8 mouse cellular contexts compared by ENCODE assay signal in the genomic region with DNA sequence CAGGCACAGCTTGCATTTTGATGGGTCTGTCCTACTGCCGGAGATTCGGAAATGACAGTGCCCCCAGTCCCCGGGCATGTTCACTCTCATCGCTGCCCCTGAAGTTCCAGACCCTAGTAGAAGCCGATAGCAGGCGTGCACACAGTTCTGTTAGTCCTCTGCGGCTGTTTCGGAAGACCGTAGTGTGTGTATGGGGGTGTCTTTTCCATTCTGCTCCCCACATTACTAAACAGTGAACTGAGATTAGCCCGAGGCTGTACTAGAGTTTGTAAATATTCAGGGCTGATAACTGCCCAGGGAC. TPM values are rescaled to one million over a fixed set of nuclear protein-coding genes. Genes with fewer than 3 reads are reported as not detected.
DNase-seq lines count a peak whose midpoint lies in the region; ATAC-seq and TF ChIP-seq lines count a peak whose summit lies in the region.

No protein-coding gene starts in this region.

- DNase-seq in lung, postnatal 14 days, result no peak
- DNase-seq in limb, embryonic 10.5 days (ENCODE audit: low spot score), result no peak
- DNase-seq in testis, postnatal 14 days (ENCODE audit: low spot score), result no peak
- DNase-seq in adrenal gland, postnatal 10 days, result no peak
- DNase-seq in embryo, embryonic 10 days (ENCODE audit: low spot score), result no peak

- peak overlapping the region; percentile 92 for H3K9ac ChIP-seq in lung, embryonic 15.5 days
- peak overlapping the region; percentile 96 for H3K9ac ChIP-seq in embryonic facial prominence, embryonic 15.5 days

- ATAC-seq in lung, embryonic 15.5 days (ENCODE audit: borderline replicate concordance, extremely low read depth, low FRiP score, low TSS enrichment), result peak; percentile 54
- 0 out of 2 replicates have a peak, but pooled peaks have one; percentile 10 for ATAC-seq in embryonic facial prominence, embryonic 15.5 days (ENCODE audit: insufficient number of reproducible peaks, low FRiP score, low TSS enrichment, low read depth)

- peak overlapping the region; percentile 99 for H3K4me3 ChIP-seq in lung, embryonic 15.5 days
- peak overlapping the region; percentile 99 for H3K4me3 ChIP-seq in embryonic facial prominence, embryonic 15.5 days (replicated peaks)
- H3K4me3 ChIP-seq in limb, embryonic 10.5 days, result peak overlapping the region; percentile 92
- H3K4me3 ChIP-seq in olfactory bulb, adult 2 months (ENCODE audit: insufficient read depth, low read depth, low read length), result peak overlapping the region; percentile 91

- under 1% methylated on average over 10 of the region's 10 CpGs for WGBS in lung, embryonic 15.5 days
- WGBS in embryonic facial prominence, embryonic 15.5 days, result under 1% methylated on average over 10 of the region's 10 CpGs
- WGBS in limb, embryonic 10.5 days, result 5% methylated on average over 10 of the region's 10 CpGs
- 1% methylated on average over 10 of the region's 10 CpGs for WGBS in olfactory bulb, adult 2 months

- TF ChIP-seq CTCF in olfactory bulb, adult 2 months (IDR thresholded peaks at IDR 0.05; ENCODE audit: insufficient read depth, low read depth, low read length), result no peak

- H3K4me2 ChIP-seq in lung, embryonic 15.5 days, result peak overlapping the region; percentile 90
- H3K4me2 ChIP-seq in embryonic facial prominence, embryonic 15.5 days (replicated peaks), result peak overlapping the region; percentile 85

- no peak for TF ChIP-seq POLR2A in olfactory bulb, adult 2 months (IDR thresholded peaks at IDR 0.05; ENCODE audit: insufficient read depth, low read depth, low read length)

- no peaks in the 10 kb centered on the region for H3K27me3 ChIP-seq in lung, embryonic 15.5 days
- no peaks in the 10 kb centered on the region for H3K27me3 ChIP-seq in embryonic facial prominence, embryonic 15.5 days
- no peaks in the 10 kb centered on the region for H3K27me3 ChIP-seq in limb, embryonic 10.5 days (ENCODE audit: low read depth, poor library complexity, severe bottlenecking)

- H3K27ac ChIP-seq in lung, embryonic 15.5 days, result peak overlapping the region; percentile 86
- H3K27ac ChIP-seq in embryonic facial prominence, embryonic 15.5 days (replicated peaks), result peak overlapping the region; percentile 93
- peak overlapping the region; percentile 86 for H3K27ac ChIP-seq in limb, embryonic 10.5 days
- H3K27ac ChIP-seq in olfactory bulb, adult 2 months (ENCODE audit: insufficient read depth, low read depth, low read length), result peak overlapping the region; percentile 34; the same call in 1 of the 2 replicates

- H3K9me3 ChIP-seq in lung, embryonic 15.5 days, result no peaks in the 10 kb centered on the region
- no peaks in the 10 kb centered on the region for H3K9me3 ChIP-seq in embryonic facial prominence, embryonic 15.5 days (replicated peaks)
- no peaks in the 10 kb centered on the region for H3K9me3 ChIP-seq in limb, embryonic 10.5 days (replicated peaks)

- peaks cover 25% of the 10 kb centered on the region for H3K36me3 ChIP-seq in lung, embryonic 15.5 days
- peaks cover 36% of the 10 kb centered on the region for H3K36me3 ChIP-seq in embryonic facial prominence, embryonic 15.5 days
- H3K36me3 ChIP-seq in limb, embryonic 10.5 days, result peaks cover 38% of the 10 kb centered on the region

- peaks cover 16% of the 10 kb centered on the region for H3K4me1 ChIP-seq in lung, embryonic 15.5 days
- H3K4me1 ChIP-seq in embryonic facial prominence, embryonic 15.5 days, result peaks cover 13% of the 10 kb centered on the region
- peaks cover 14% of the 10 kb centered on the region for H3K4me1 ChIP-seq in limb, embryonic 10.5 days
- no peaks in the 10 kb centered on the region for H3K4me1 ChIP-seq in olfactory bulb, adult 2 months (ENCODE audit: control insufficient read depth, insufficient read depth, low read length)

RNA-seq across cellular contexts. Expression of gene Nup133, which starts 0.6 kb away (rescaled TPM):
- 39.1 and 42.5 TPM in 2 replicates for polyA plus RNA-seq in lung, embryonic 15.5 days (2015; fragmentation: Nextera tagmentation; extraction: Ambion mirVana)
- 27.3 and 29.6 TPM in 2 replicates for polyA plus RNA-seq in embryonic facial prominence, embryonic 15.5 days (2015; fragmentation: Nextera tagmentation; extraction: Ambion mirVana)
- 60.4 and 61.9 TPM in 2 replicates for polyA plus RNA-seq in limb, embryonic 10.5 days (2016; fragmentation: Nextera tagmentation; extraction: Ambion mirVana)
- not detected in 2 replicates for polyA plus RNA-seq in olfactory bulb, adult 2 months (2012; ENCODE audit: insufficient read depth, insufficient read length, low replicate concordance, missing spikeins)
- 10 to 100 TPM; 19.7 to 24.6 TPM for total RNA-seq in adrenal gland, postnatal 10 days (2021)

RNA-seq across cellular contexts. Expression of gene Abcb10, which starts 33.3 kb away (rescaled TPM):
- 16.3 TPM in 2 replicates for polyA plus RNA-seq in lung, embryonic 15.5 days (2015; fragmentation: Nextera tagmentation; extraction: Ambion mirVana)
- polyA plus RNA-seq in embryonic facial prominence, embryonic 15.5 days (2015; fragmentation: Nextera tagmentation; extraction: Ambion mirVana), result 14.1 and 14.8 TPM in 2 replicates
- polyA plus RNA-seq in limb, embryonic 10.5 days (2016; fragmentation: Nextera tagmentation; extraction: Ambion mirVana), result 19.3 and 20.3 TPM in 2 replicates
- not detected in 2 replicates for polyA plus RNA-seq in olfactory bulb, adult 2 months (2012; ENCODE audit: insufficient read depth, insufficient read length, low replicate concordance, missing spikeins)
- 10 to 100 TPM; 18.9 to 25.4 TPM for total RNA-seq in adrenal gland, postnatal 10 days (2021)

RNA-seq across cellular contexts. Expression of gene Acta1, which starts 55.1 kb away (rescaled TPM):
- polyA plus RNA-seq in lung, embryonic 15.5 days (2015; fragmentation: Nextera tagmentation; extraction: Ambion mirVana), result 9.0 and 31.1 TPM in 2 replicates
- polyA plus RNA-seq in embryonic facial prominence, embryonic 15.5 days (2015; fragmentation: Nextera tagmentation; extraction: Ambion mirVana), result 1,020 and 1,287 TPM in 2 replicates
- polyA plus RNA-seq in limb, embryonic 10.5 days (2016; fragmentation: Nextera tagmentation; extraction: Ambion mirVana), result 1.6 and 1.8 TPM in 2 replicates
- polyA plus RNA-seq in olfactory bulb, adult 2 months (2012; ENCODE audit: insufficient read depth, insufficient read length, low replicate concordance, missing spikeins), result not detected in 2 replicates
- 1,000 to 10,000 TPM in 1 of 2 experiments, 100 to 1,000 TPM in 1; 919 to 3,617 TPM for total RNA-seq in adrenal gland, postnatal 10 days (2021)

Comparison
In these comparisons a context has a peak if more than half of its experiments do, and no peak if none do; other contexts are left out.
1. H3K27ac ChIP-seq: peak in every context shown above with its lines; median percentile 93 in embryonic facial prominence, embryonic 15.5 days; 86 in lung, embryonic 15.5 days; 86 in limb, embryonic 10.5 days; 34 in olfactory bulb, adult 2 months.
2. RNA of gene Nup133, which starts 0.6 kb away (polyA plus RNA-seq): 60.4 to 61.9 TPM in limb, embryonic 10.5 days, 39.1 to 42.5 TPM in lung, embryonic 15.5 days and 27.3 to 29.6 TPM in embryonic facial prominence, embryonic 15.5 days; not detected in olfactory bulb, adult 2 months; every median in the first group is over 10 times any median in the second.
3. RNA of gene Abcb10, which starts 33.3 kb away (polyA plus RNA-seq): 19.3 to 20.3 TPM in limb, embryonic 10.5 days, 16.3 TPM in lung, embryonic 15.5 days and 14.1 to 14.8 TPM in embryonic facial prominence, embryonic 15.5 days; not detected in olfactory bulb, adult 2 months; every median in the first group is over 10 times any median in the second.
4. RNA of gene Acta1, which starts 55.1 kb away (polyA plus RNA-seq): 1,020 to 1,287 TPM in embryonic facial prominence, embryonic 15.5 days; 9.0 to 31.1 TPM in lung, embryonic 15.5 days, 1.6 to 1.8 TPM in limb, embryonic 10.5 days and not detected in olfactory bulb, adult 2 months; every median in the first group is over 10 times any median in the second.
5. Peak in every context shown above with its lines, with median percentiles within 50 percentile points of each other: H3K4me3 ChIP-seq.